Mouse (Mus musculus): ENCODE measurements around the gene Vegfd. TPM values are rescaled to one million over a fixed set of nuclear protein-coding genes. Genes with fewer than 3 reads are reported as not detected.

Vegfd gene
- total RNA-seq, 2 experiments from 2014 or later, result 2.7 to 3.9 TPM

Other genes with a start within 250 kb of the Vegfd start
- gene Ace2, start 234.0 kb upstream of the Vegfd start, total RNA-seq (2021), result under 1 TPM; 0.54 TPM
- 1 to 10 TPM in 1 of 2 experiments, under 1 TPM in 1; 0.88 to 1.2 TPM for gene Bmx, start 115.2 kb upstream of the Vegfd start, total RNA-seq (2021)
- gene Pir, start 104.0 kb upstream of the Vegfd start, total RNA-seq (2021), result 1 to 10 TPM; 2.6 to 3.7 TPM
- 1 to 10 TPM; 3.2 to 5.1 TPM for gene Piga, start 46.4 kb downstream of the Vegfd start, total RNA-seq (2021)
- 1 to 10 TPM; 5.3 to 7.7 TPM for gene Asb11, start 63.6 kb downstream of the Vegfd start, total RNA-seq (2021)
- gene Asb9, start 132.9 kb downstream of the Vegfd start, total RNA-seq (2021), result not detected